Mouse (Mus musculus): ENCODE results near the gene Vip. TPM values are rescaled to one million over a fixed set of nuclear protein-coding genes. Genes with fewer than 3 reads are reported as not detected.

Vip gene
- not detected for total RNA-seq (2023)

GRCm38 (mm10) chr10:5639112-5639511, at the start of gene Vip:
Gene Vip (plus strand): TSS chr10:5639218.

GRCm38 (mm10) chr10:5593464-5593863, 45.6 kb upstream of the Vip start, which contains the start of gene Myct1:
Gene Myct1 (plus strand): TSS chr10:5593775.

Other genes with a start within 250 kb of the Vip start
- 10 to 100 TPM; 48.8 to 52.0 TPM for gene Syne1, start 87.7 kb upstream of the Vip start, total RNA-seq (2023)
- gene Myct1, start 45.4 kb upstream of the Vip start, total RNA-seq (2023), result not detected
- gene Fbxo5, start 166.4 kb downstream of the Vip start, total RNA-seq (2023), result 1 to 10 TPM; 7.6 to 9.4 TPM
- gene Mtrf1l, start 184.7 kb downstream of the Vip start, total RNA-seq (2023), result 10 to 100 TPM; 26.3 to 28.6 TPM

Data from B cell, adult 67 days (primary cell).